Mouse (Mus musculus): ENCODE data around the gene Mesd. TPM values are rescaled to one million over a fixed set of nuclear protein-coding genes. Genes with fewer than 3 reads are reported as not detected.
"Not testable (repeated sequence)": the region's sequence is repeated elsewhere in the genome, so short reads cannot be mapped to it uniquely, and the experiment has no call there.

The Mesd gene
- polyA plus RNA-seq, 1 experiment from 2014 or later = 111 TPM

- Histone ChIP-seq H3K27ac (peak overlapping the region; percentile 97), H3K9me3 (no peaks in the 10 kb centered on the region), H3K9ac (peak overlapping the region; percentile 96), H3K4me1 (peaks cover 42% of the 10 kb centered on the region), H3K4me3 (peak overlapping the region; percentile 86), H3K27me3 (no peaks in the 10 kb centered on the region), H3K36me3 (peaks cover 11% of the 10 kb centered on the region), H3K4me2 (replicated peaks) (peak overlapping the region; percentile 91)
- WGBS = under 1% methylated on average over 77 of the region's 91 CpGs
- ATAC-seq (ENCODE audit: insufficient number of reproducible peaks, insufficient read depth, low FRiP score, low TSS enrichment) = peak; percentile 74
Measured at GRCm38 (mm10) chr7:83883276-83884020, 818 bp upstream of the Mesd start.

- no peaks in the 10 kb centered on the region for H3K9me3 ChIP-seq
- 36% methylated on average over 6 of the region's 6 CpGs for WGBS
- H3K9ac ChIP-seq = peak overlapping the region; percentile 96
- H3K4me2 ChIP-seq (replicated peaks) = peak overlapping the region; percentile 91
- peak overlapping the region; percentile 86 for H3K4me3 ChIP-seq
- no peak for ATAC-seq (ENCODE audit: insufficient number of reproducible peaks, insufficient read depth, low FRiP score, low TSS enrichment)
- H3K36me3 ChIP-seq = peaks cover 11% of the 10 kb centered on the region
- H3K27me3 ChIP-seq = no peaks in the 10 kb centered on the region
- H3K4me1 ChIP-seq = peaks cover 27% of the 10 kb centered on the region
- H3K27ac ChIP-seq = peak overlapping the region; percentile 97
Measured at GRCm38 (mm10) chr7:83884921-83885532, 761 bp downstream of the Mesd start.

- Histone ChIP-seq H3K4me2 (replicated peaks) (no peak overlapping the region), H3K27me3 (no peaks in the 10 kb centered on the region), H3K9ac (no peak overlapping the region), H3K36me3 (peaks cover 11% of the 10 kb centered on the region), H3K4me1 (peaks cover 20% of the 10 kb centered on the region), H3K9me3 (no peaks in the 10 kb centered on the region), H3K27ac (no peak overlapping the region), H3K4me3 (no peak overlapping the region)
- no peak for ATAC-seq (ENCODE audit: insufficient number of reproducible peaks, insufficient read depth, low FRiP score, low TSS enrichment)
- WGBS = 89% methylated on average over 4 of the region's 4 CpGs
Measured at GRCm38 (mm10) chr7:83885835-83886234, 1.6 kb downstream of the Mesd start.

- Histone ChIP-seq H3K9ac (no peak overlapping the region), H3K27ac (no peak overlapping the region), H3K27me3 (no peaks in the 10 kb centered on the region), H3K36me3 (peaks cover 11% of the 10 kb centered on the region), H3K9me3 (no peaks in the 10 kb centered on the region), H3K4me1 (peaks cover 13% of the 10 kb centered on the region), H3K4me3 (no peak overlapping the region), H3K4me2 (replicated peaks) (no peak overlapping the region)
- no peak for ATAC-seq (ENCODE audit: insufficient number of reproducible peaks, insufficient read depth, low FRiP score, low TSS enrichment)
- WGBS = 92% methylated on average over 6 of the region's 6 CpGs
Measured at GRCm38 (mm10) chr7:83886366-83887129, 2.3 kb downstream of the Mesd start.

- no peak overlapping the region for H3K4me2 ChIP-seq (replicated peaks)
- 46% methylated on average over 3 of the region's 3 CpGs for WGBS
- no peaks in the 10 kb centered on the region for H3K27me3 ChIP-seq
- no peaks in the 10 kb centered on the region for H3K9me3 ChIP-seq
- no peak overlapping the region for H3K27ac ChIP-seq
- H3K9ac ChIP-seq = no peak overlapping the region
- no peaks in the 10 kb centered on the region for H3K36me3 ChIP-seq
- no peak for ATAC-seq (ENCODE audit: insufficient number of reproducible peaks, insufficient read depth, low FRiP score, low TSS enrichment)
- peaks cover 11% of the 10 kb centered on the region for H3K4me1 ChIP-seq
- H3K4me3 ChIP-seq = no peak overlapping the region
Measured at GRCm38 (mm10) chr7:83889383-83889782, 5.1 kb downstream of the Mesd start.

GRCm38 (mm10) chr7:83889946-83890345 lies 5.7 kb downstream of the Mesd start:
- 80% methylated on average over 5 of the region's 5 CpGs for WGBS
- H3K9me3 ChIP-seq; H3K27me3 ChIP-seq; H3K9ac ChIP-seq; H3K27ac ChIP-seq; H3K4me2 ChIP-seq (replicated peaks); H3K36me3 ChIP-seq; H3K4me3 ChIP-seq; ATAC-seq (ENCODE audit: insufficient number of reproducible peaks, insufficient read depth, low FRiP score, low TSS enrichment): not testable (repeated sequence)
- H3K4me1 ChIP-seq = peaks cover 11% of the 10 kb centered on the region

- Histone ChIP-seq H3K9ac (peak overlapping the region; percentile 83), H3K27ac (peak overlapping the region; percentile 89), H3K4me3 (peak overlapping the region; percentile 78), H3K27me3 (no peaks in the 10 kb centered on the region), H3K4me1 (peaks cover 11% of the 10 kb centered on the region), H3K36me3 (peaks cover 10% of the 10 kb centered on the region), H3K9me3 (no peaks in the 10 kb centered on the region), H3K4me2 (replicated peaks) (peak overlapping the region; percentile 78)
- 3% methylated on average over 43 of the region's 44 CpGs for WGBS
- ATAC-seq (ENCODE audit: insufficient number of reproducible peaks, insufficient read depth, low FRiP score, low TSS enrichment) = peak; percentile 97
Measured at GRCm38 (mm10) chr7:83891433-83892332, 7.4 kb downstream of the Mesd start.

- WGBS = 0% methylated on average over 21 of the region's 21 CpGs
- peak; percentile 47 for ATAC-seq (ENCODE audit: insufficient number of reproducible peaks, insufficient read depth, low FRiP score, low TSS enrichment)
- peaks cover 11% of the 10 kb centered on the region for H3K4me1 ChIP-seq
- peak overlapping the region; percentile 83 for H3K9ac ChIP-seq
- H3K4me3 ChIP-seq = peak overlapping the region; percentile 78
- H3K9me3 ChIP-seq = no peaks in the 10 kb centered on the region
- H3K4me2 ChIP-seq (replicated peaks) = peak overlapping the region; percentile 78
- H3K27me3 ChIP-seq = no peaks in the 10 kb centered on the region
- H3K27ac ChIP-seq = peak overlapping the region; percentile 89
- peaks cover 13% of the 10 kb centered on the region for H3K36me3 ChIP-seq
Measured at GRCm38 (mm10) chr7:83892333-83892669, 8.0 kb downstream of the Mesd start.

GRCm38 (mm10) chr7:83894348-83894747 lies 10.1 kb downstream of the Mesd start:
- Histone ChIP-seq H3K9me3 (no peaks in the 10 kb centered on the region), H3K4me3 (no peak overlapping the region), H3K36me3 (peaks cover 33% of the 10 kb centered on the region), H3K27me3 (no peaks in the 10 kb centered on the region), H3K27ac (no peak overlapping the region), H3K4me1 (peaks cover 11% of the 10 kb centered on the region), H3K9ac (no peak overlapping the region), H3K4me2 (replicated peaks) (no peak overlapping the region; the same call in 1 of the 2 replicates)
- ATAC-seq (ENCODE audit: insufficient number of reproducible peaks, insufficient read depth, low FRiP score, low TSS enrichment) = no peak
- WGBS = 98% methylated on average over 1 of the region's 1 CpGs

GRCm38 (mm10) chr7:83896077-83896740 lies 11.9 kb downstream of the Mesd start:
- Histone ChIP-seq H3K27me3 (no peaks in the 10 kb centered on the region), H3K4me3 (no peak overlapping the region), H3K27ac (no peak overlapping the region), H3K4me2 (replicated peaks) (no peak overlapping the region), H3K9ac (no peak overlapping the region), H3K4me1 (peaks cover 11% of the 10 kb centered on the region), H3K36me3 (peaks cover 47% of the 10 kb centered on the region), H3K9me3 (no peaks in the 10 kb centered on the region)
- no peak for ATAC-seq (ENCODE audit: insufficient number of reproducible peaks, insufficient read depth, low FRiP score, low TSS enrichment)
- 93% methylated on average over 5 of the region's 5 CpGs for WGBS

- Histone ChIP-seq H3K27me3 (no peaks in the 10 kb centered on the region), H3K4me2 (replicated peaks) (no peak overlapping the region), H3K27ac (no peak overlapping the region), H3K4me1 (peaks cover 7% of the 10 kb centered on the region), H3K36me3 (peaks cover 52% of the 10 kb centered on the region), H3K4me3 (no peak overlapping the region), H3K9ac (no peak overlapping the region), H3K9me3 (no peaks in the 10 kb centered on the region)
- no peak for ATAC-seq (ENCODE audit: insufficient number of reproducible peaks, insufficient read depth, low FRiP score, low TSS enrichment)
- WGBS = 92% methylated on average over 11 of the region's 11 CpGs
Measured at GRCm38 (mm10) chr7:83898267-83898666, 14.0 kb downstream of the Mesd start.

Data from embryonic facial prominence, embryonic 12.5 days (tissue).